Mouse (Mus musculus): Measurements from ENCODE around the gene Fam178b. TPM values are rescaled to one million over a fixed set of nuclear protein-coding genes. Genes with fewer than 3 reads are reported as not detected.
"Not testable (repeated sequence)": the region's sequence is repeated elsewhere in the genome, so short reads cannot be mapped to it uniquely, and the experiment has no call there.

Fam178b gene
- polyA plus RNA-seq, 1 experiment from 2014 or later: 0.28 TPM

GRCm38 (mm10) chr1:36615958-36616357, 67.0 kb downstream of the Fam178b start:
- 87% methylated on average over 5 of the region's 5 CpGs for WGBS
- not testable (repeated sequence) for H3K4me3 ChIP-seq (ENCODE audit: low read length); H3K9ac ChIP-seq (ENCODE audit: low read depth, low read length); H3K27ac ChIP-seq (ENCODE audit: low read depth, low read length); H3K27me3 ChIP-seq (replicated peaks; ENCODE audit: control insufficient read depth, insufficient read depth, low read length); H3K9me3 ChIP-seq (ENCODE audit: control insufficient read depth, low read length); H3K4me1 ChIP-seq (ENCODE audit: control insufficient read depth, insufficient read depth, low read depth, low read length); ATAC-seq; H3K4me2 ChIP-seq (ENCODE audit: low read length); H3K36me3 ChIP-seq (ENCODE audit: control insufficient read depth, insufficient read depth, low read length)

GRCm38 (mm10) chr1:36615188-36615587, 67.8 kb downstream of the Fam178b start:
- H3K9ac ChIP-seq (ENCODE audit: low read depth, low read length): no peak overlapping the region
- 68% methylated on average over 8 of the region's 8 CpGs for WGBS
- H3K36me3 ChIP-seq (ENCODE audit: control insufficient read depth, insufficient read depth, low read length): no peaks in the 10 kb centered on the region
- ATAC-seq: no peak
- no peaks in the 10 kb centered on the region for H3K9me3 ChIP-seq (ENCODE audit: control insufficient read depth, low read length)
- no peaks in the 10 kb centered on the region; the same call in 1 of the 2 replicates for H3K4me1 ChIP-seq (ENCODE audit: control insufficient read depth, insufficient read depth, low read depth, low read length)
- H3K27me3 ChIP-seq (replicated peaks; ENCODE audit: control insufficient read depth, insufficient read depth, low read length): no peaks in the 10 kb centered on the region
- H3K4me2 ChIP-seq (ENCODE audit: low read length): no peak overlapping the region
- no peak overlapping the region for H3K4me3 ChIP-seq (ENCODE audit: low read length)
- no peak overlapping the region for H3K27ac ChIP-seq (ENCODE audit: low read depth, low read length)

- H3K9me3 ChIP-seq (ENCODE audit: control insufficient read depth, low read length): no peaks in the 10 kb centered on the region
- no peaks in the 10 kb centered on the region for H3K27me3 ChIP-seq (replicated peaks; ENCODE audit: control insufficient read depth, insufficient read depth, low read length)
- no peaks in the 10 kb centered on the region; the same call in 1 of the 2 replicates for H3K4me1 ChIP-seq (ENCODE audit: control insufficient read depth, insufficient read depth, low read depth, low read length)
- H3K9ac ChIP-seq (ENCODE audit: low read depth, low read length): no peak overlapping the region
- WGBS: 70% methylated on average over 1 of the region's 1 CpGs
- no peak overlapping the region for H3K27ac ChIP-seq (ENCODE audit: low read depth, low read length)
- no peak for ATAC-seq
- no peaks in the 10 kb centered on the region for H3K36me3 ChIP-seq (ENCODE audit: control insufficient read depth, insufficient read depth, low read length)
- no peak overlapping the region for H3K4me2 ChIP-seq (ENCODE audit: low read length)
- no peak overlapping the region for H3K4me3 ChIP-seq (ENCODE audit: low read length)
These were observed 68.4 kb downstream of the Fam178b start for GRCm38 (mm10) chr1:36614584-36614983.

GRCm38 (mm10) chr1:36613374-36613895, 69.5 kb downstream of the Fam178b start:
- Histone ChIP-seq H3K36me3 (ENCODE audit: control insufficient read depth, insufficient read depth, low read length) (no peaks in the 10 kb centered on the region), H3K9ac (ENCODE audit: low read depth, low read length) (no peak overlapping the region), H3K27me3 (replicated peaks; ENCODE audit: control insufficient read depth, insufficient read depth, low read length) (no peaks in the 10 kb centered on the region), H3K4me3 (ENCODE audit: low read length) (no peak overlapping the region), H3K4me1 (ENCODE audit: control insufficient read depth, insufficient read depth, low read depth, low read length) (no peaks in the 10 kb centered on the region; the same call in 1 of the 2 replicates), H3K9me3 (ENCODE audit: control insufficient read depth, low read length) (no peaks in the 10 kb centered on the region), H3K4me2 (ENCODE audit: low read length) (no peak overlapping the region), H3K27ac (ENCODE audit: low read depth, low read length) (no peak overlapping the region)
- WGBS: 92% methylated on average over 10 of the region's 10 CpGs
- no peak for ATAC-seq

GRCm38 (mm10) chr1:36612362-36612761, 70.6 kb downstream of the Fam178b start:
- Histone ChIP-seq H3K27ac (ENCODE audit: low read depth, low read length) (no peak overlapping the region), H3K4me2 (ENCODE audit: low read length) (no peak overlapping the region), H3K36me3 (ENCODE audit: control insufficient read depth, insufficient read depth, low read length) (no peaks in the 10 kb centered on the region), H3K4me1 (ENCODE audit: control insufficient read depth, insufficient read depth, low read depth, low read length) (no peaks in the 10 kb centered on the region; the same call in 1 of the 2 replicates), H3K9me3 (ENCODE audit: control insufficient read depth, low read length) (no peaks in the 10 kb centered on the region), H3K27me3 (replicated peaks; ENCODE audit: control insufficient read depth, insufficient read depth, low read length) (no peaks in the 10 kb centered on the region), H3K9ac (ENCODE audit: low read depth, low read length) (no peak overlapping the region), H3K4me3 (ENCODE audit: low read length) (no peak overlapping the region)
- ATAC-seq: no peak
- WGBS: 88% methylated on average over 6 of the region's 6 CpGs

- H3K27me3 ChIP-seq (replicated peaks; ENCODE audit: control insufficient read depth, insufficient read depth, low read length): no peaks in the 10 kb centered on the region
- no peak overlapping the region for H3K9ac ChIP-seq (ENCODE audit: low read depth, low read length)
- no peak overlapping the region for H3K4me3 ChIP-seq (ENCODE audit: low read length)
- no peak overlapping the region for H3K4me2 ChIP-seq (ENCODE audit: low read length)
- ATAC-seq: peak; percentile 21; the same call in 1 of the 2 replicates
- 68% methylated on average over 13 of the region's 13 CpGs for WGBS
- no peaks in the 10 kb centered on the region for H3K9me3 ChIP-seq (ENCODE audit: control insufficient read depth, low read length)
- H3K27ac ChIP-seq (ENCODE audit: low read depth, low read length): no peak overlapping the region
- H3K36me3 ChIP-seq (ENCODE audit: control insufficient read depth, insufficient read depth, low read length): no peaks in the 10 kb centered on the region
- H3K4me1 ChIP-seq (ENCODE audit: control insufficient read depth, insufficient read depth, low read depth, low read length): no peaks in the 10 kb centered on the region; the same call in 1 of the 2 replicates
These were observed 71.4 kb downstream of the Fam178b start for GRCm38 (mm10) chr1:36611449-36612123.

GRCm38 (mm10) chr1:36608211-36608610, 74.8 kb downstream of the Fam178b start:
- no peaks in the 10 kb centered on the region; the same call in 1 of the 2 replicates for H3K4me1 ChIP-seq (ENCODE audit: control insufficient read depth, insufficient read depth, low read depth, low read length)
- WGBS: 88% methylated on average over 4 of the region's 4 CpGs
- no peaks in the 10 kb centered on the region for H3K36me3 ChIP-seq (ENCODE audit: control insufficient read depth, insufficient read depth, low read length)

GRCm38 (mm10) chr1:36606951-36607350, 76.0 kb downstream of the Fam178b start:
- H3K9ac ChIP-seq (ENCODE audit: low read depth, low read length): no peak overlapping the region
- H3K4me1 ChIP-seq (ENCODE audit: control insufficient read depth, insufficient read depth, low read depth, low read length): no peaks in the 10 kb centered on the region; the same call in 1 of the 2 replicates
- H3K4me2 ChIP-seq (ENCODE audit: low read length): no peak overlapping the region
- no peaks in the 10 kb centered on the region for H3K27me3 ChIP-seq (replicated peaks; ENCODE audit: control insufficient read depth, insufficient read depth, low read length)
- no peak for ATAC-seq
- H3K4me3 ChIP-seq (ENCODE audit: low read length): no peak overlapping the region
- 50% methylated on average over 7 of the region's 7 CpGs for WGBS
- no peaks in the 10 kb centered on the region for H3K36me3 ChIP-seq (ENCODE audit: control insufficient read depth, insufficient read depth, low read length)
- no peaks in the 10 kb centered on the region for H3K9me3 ChIP-seq (ENCODE audit: control insufficient read depth, low read length)
- H3K27ac ChIP-seq (ENCODE audit: low read depth, low read length): no peak overlapping the region

More at GRCm38 (mm10) chr1:36608211-36608610, 74.8 kb downstream of the Fam178b start:
- H3K9me3 ChIP-seq (ENCODE audit: control insufficient read depth, low read length): no peaks in the 10 kb centered on the region
- ATAC-seq: no peak
- no peak overlapping the region for H3K4me3 ChIP-seq (ENCODE audit: low read length)
- no peak overlapping the region for H3K9ac ChIP-seq (ENCODE audit: low read depth, low read length)
- H3K4me2 ChIP-seq (ENCODE audit: low read length): no peak overlapping the region
- H3K27me3 ChIP-seq (replicated peaks; ENCODE audit: control insufficient read depth, insufficient read depth, low read length): no peaks in the 10 kb centered on the region
- no peak overlapping the region for H3K27ac ChIP-seq (ENCODE audit: low read depth, low read length)

GRCm38 (mm10) chr1:36604254-36605156, 78.5 kb downstream of the Fam178b start:
- H3K9ac ChIP-seq (ENCODE audit: low read depth, low read length): no peak overlapping the region
- H3K4me2 ChIP-seq (ENCODE audit: low read length): no peak overlapping the region
- H3K4me3 ChIP-seq (ENCODE audit: low read length): no peak overlapping the region
- ATAC-seq: peak; percentile 21; the same call in 1 of the 2 replicates
- H3K9me3 ChIP-seq (ENCODE audit: control insufficient read depth, low read length): no peaks in the 10 kb centered on the region
- H3K36me3 ChIP-seq (ENCODE audit: control insufficient read depth, insufficient read depth, low read length): no peaks in the 10 kb centered on the region
- no peak overlapping the region for H3K27ac ChIP-seq (ENCODE audit: low read depth, low read length)
- WGBS: 83% methylated on average over 12 of the region's 12 CpGs
- H3K27me3 ChIP-seq (replicated peaks; ENCODE audit: control insufficient read depth, insufficient read depth, low read length): no peaks in the 10 kb centered on the region
- H3K4me1 ChIP-seq (ENCODE audit: control insufficient read depth, insufficient read depth, low read depth, low read length): no peaks in the 10 kb centered on the region
